Mouse (Mus musculus) hindbrain, postnatal 0 days (tissue): Measurements from ENCODE around the gene Prss30. TPM values are rescaled to one million over a fixed set of nuclear protein-coding genes. Genes with fewer than 3 reads are reported as not detected.
A peak's percentile ranks its signal among the peaks of the same experiment; 100 is the strongest.
"Not testable (repeated sequence)": the region's sequence is repeated elsewhere in the genome, so short reads cannot be mapped to it uniquely, and the experiment has no call there.

Experiments
- ATAC-seq: fragments of 200-750 bp; cut with Nextera tagmentation; 2 replicates; pipeline ENCODE4 v1.8.0; 2017; ENCODE audit warnings: mild to moderate bottlenecking, moderate TSS enrichment, moderate library complexity
- DNase-seq: peaks from one replicate; pipeline ENCODE4 v3.0.0-alpha.2; 2015; ENCODE audit warnings: low spot score
- H3K27ac ChIP-seq: fragments of 300-500 bp; sonication (generic); 2 replicates; pipeline ENCODE4 v1.5.1; 2014; ENCODE audit warnings: mild to moderate bottlenecking
- H3K27me3 ChIP-seq: fragments of 300-500 bp; sonication (generic); 2 replicates; pipeline ENCODE4 v1.6.1; 2014; ENCODE audit warnings: low read length, mixed read lengths; ENCODE audit not compliant: insufficient read depth
- H3K36me3 ChIP-seq: fragments of 300-500 bp; sonication (generic); 2 replicates; pipeline ENCODE4 v1.6.1; 2014; ENCODE audit warnings: low read length, mixed read lengths; ENCODE audit not compliant: insufficient read depth
- H3K4me1 ChIP-seq: fragments of 300-500 bp; sonication (generic); 2 replicates; pipeline ENCODE4 v1.6.1; 2014; ENCODE audit warnings: antibody characterized with exemption, low read length, mixed read lengths; ENCODE audit not compliant: insufficient read depth
- H3K4me2 ChIP-seq: fragments of 300-500 bp; sonication (generic); 2 replicates; pipeline ENCODE4 v1.6.1; 2014; ENCODE audit warnings: low read depth, mild to moderate bottlenecking, low read length, moderate library complexity, mixed read lengths
- H3K4me3 ChIP-seq: fragments of 300-500 bp; sonication (generic); 2 replicates; pipeline ENCODE4 v1.5.1; 2014; ENCODE audit warnings: low read length
- H3K9ac ChIP-seq: fragments of 300-500 bp; sonication (generic); replicated peaks from 2 replicates; pipeline ENCODE4 v1.6.1; 2014; ENCODE audit warnings: mild to moderate bottlenecking, low read length, moderate library complexity, mixed read lengths
- H3K9me3 ChIP-seq: fragments of 300-500 bp; sonication (generic); 2 replicates; pipeline ENCODE4 v1.6.1; 2016; ENCODE audit warnings: low read length, mixed read lengths
- CTCF ChIP-seq: IDR thresholded peaks from 2 replicates; pipeline ENCODE4 v1.5.1; 2016; ENCODE audit warnings: antibody characterized with exemption, control low read depth, low read depth
- WGBS: fragments of 180-500 bp; shearing (Covaris S2); extraction: QIAGEN DNeasy Blood & Tissue Kit; methylation state at CpG from one replicate; pipeline ENCODE4 v1.1.7; 2014; 5-methylcytosine and 5-hydroxymethylcytosine counted together
- polyA plus RNA-seq: library from polyadenylated mRNA; unstranded; fragments of >200 nt; fragmentation: Nextera tagmentation; extraction: Ambion mirVana; gene quantifications from 2 replicates; pipeline ENCODE4 v1.2.1, GENCODE M21; 2015
- total RNA-seq: library from RNA; depleted of rRNA; stranded (reverse); fragments of >200 nt; gene quantifications from 2 replicates; pipeline ENCODE4 v1.2.3, GENCODE M21; 2014

Prss30 gene
- total and polyA plus RNA-seq, 2 experiments from 2014 or later: not detected

- no peak for DNase-seq
- ATAC-seq: no peak
- no peak overlapping the region for H3K4me2 ChIP-seq
- no peak for TF ChIP-seq CTCF
- H3K4me3 ChIP-seq: no peak overlapping the region
- H3K36me3 ChIP-seq: no peaks in the 10 kb centered on the region
- WGBS: 53% methylated on average over 2 of the region's 2 CpGs
- no peaks in the 10 kb centered on the region for H3K4me1 ChIP-seq
- H3K27ac ChIP-seq: no peak overlapping the region
- H3K9me3 ChIP-seq: no peaks in the 10 kb centered on the region
- no peaks in the 10 kb centered on the region for H3K27me3 ChIP-seq
- H3K9ac ChIP-seq: no peak overlapping the region
Measured at GRCm38 (mm10) chr17:23968780-23969179, 11.6 kb downstream of the Prss30 start.

GRCm38 (mm10) chr17:23966658-23967401 is 13.5 kb downstream of the Prss30 start:
- no peak overlapping the region for H3K9ac ChIP-seq
- 85% methylated on average over 10 of the region's 10 CpGs for WGBS
- no peak for DNase-seq
- H3K4me1 ChIP-seq: no peaks in the 10 kb centered on the region
- H3K36me3 ChIP-seq: no peaks in the 10 kb centered on the region
- no peaks in the 10 kb centered on the region for H3K9me3 ChIP-seq
- no peak for ATAC-seq
- H3K4me2 ChIP-seq: no peak overlapping the region
- no peak overlapping the region for H3K4me3 ChIP-seq
- H3K27ac ChIP-seq: no peak overlapping the region
- H3K27me3 ChIP-seq: no peaks in the 10 kb centered on the region
- no peak for TF ChIP-seq CTCF

- ATAC-seq: no peak
- Histone ChIP-seq H3K4me3 (no peak overlapping the region), H3K4me1 (no peaks in the 10 kb centered on the region), H3K36me3 (no peaks in the 10 kb centered on the region), H3K27ac (no peak overlapping the region), H3K27me3 (no peaks in the 10 kb centered on the region), H3K4me2 (no peak overlapping the region), H3K9me3 (no peaks in the 10 kb centered on the region), H3K9ac (no peak overlapping the region)
- WGBS: 31% methylated on average over 6 of the region's 6 CpGs
- no peak for TF ChIP-seq CTCF
- no peak for DNase-seq
Measured at GRCm38 (mm10) chr17:23965805-23966425, 14.5 kb downstream of the Prss30 start.

- H3K9me3 ChIP-seq: no peaks in the 10 kb centered on the region
- H3K27me3 ChIP-seq: no peaks in the 10 kb centered on the region
- no peak for TF ChIP-seq CTCF
- no peaks in the 10 kb centered on the region for H3K36me3 ChIP-seq
- no peak for DNase-seq
- H3K27ac ChIP-seq: no peak overlapping the region
- no peak for ATAC-seq
- no peaks in the 10 kb centered on the region for H3K4me1 ChIP-seq
- H3K9ac ChIP-seq: no peak overlapping the region
- no peak overlapping the region for H3K4me2 ChIP-seq
- WGBS: 57% methylated on average over 4 of the region's 4 CpGs
- no peak overlapping the region for H3K4me3 ChIP-seq
Measured at GRCm38 (mm10) chr17:23961573-23962122, 18.7 kb downstream of the Prss30 start.

GRCm38 (mm10) chr17:23960084-23960738 is 20.2 kb downstream of the Prss30 start:
- Histone ChIP-seq H3K36me3 (no peaks in the 10 kb centered on the region), H3K27ac (no peak overlapping the region), H3K9me3 (no peaks in the 10 kb centered on the region), H3K9ac (no peak overlapping the region), H3K4me3 (no peak overlapping the region), H3K4me1 (no peaks in the 10 kb centered on the region), H3K4me2 (no peak overlapping the region), H3K27me3 (no peaks in the 10 kb centered on the region)
- TF ChIP-seq CTCF: peak; percentile 100
- peak; percentile 91 for DNase-seq
- ATAC-seq: peak; percentile 92
- WGBS: 40% methylated on average over 3 of the region's 3 CpGs

GRCm38 (mm10) chr17:23955174-23955573 is 25.2 kb downstream of the Prss30 start, which contains the start of gene Sbpl:
Sbpl (minus strand) TSS chr17:23955274.
- DNase-seq: no peak
- H3K4me2 ChIP-seq: no peak within 1 kb of the TSS
- no peak for TF ChIP-seq CTCF
- H3K4me1 ChIP-seq: no peaks in the 10 kb centered on the region
- no peak for ATAC-seq
- H3K27ac ChIP-seq: no peak within 1 kb of the TSS
- no peaks in the 10 kb centered on the region for H3K27me3 ChIP-seq
- no peaks in the 10 kb centered on the region for H3K36me3 ChIP-seq
- H3K4me3 ChIP-seq: no peak within 1 kb of the TSS
- no peaks in the 10 kb centered on the region for H3K9me3 ChIP-seq
- whole genome bisulfite sequencing: 68% methylated on average over 5 of the region's 5 CpGs
- H3K9ac ChIP-seq: no peak within 1 kb of the TSS

GRCm38 (mm10) chr17:23950828-23951227 is 29.5 kb downstream of the Prss30 start:
- WGBS: 77% methylated on average over 4 of the region's 4 CpGs
- not testable (repeated sequence) for H3K9ac ChIP-seq, ATAC-seq, H3K36me3 ChIP-seq, H3K27ac ChIP-seq, DNase-seq, H3K4me1 ChIP-seq, H3K27me3 ChIP-seq, H3K4me2 ChIP-seq, H3K9me3 ChIP-seq, H3K4me3 ChIP-seq
